Mouse (Mus musculus): ENCODE measurements around the gene Rnf115. TPM values are rescaled to one million over a fixed set of nuclear protein-coding genes. Genes with fewer than 3 reads are reported as not detected.
"Not testable (repeated sequence)": the region's sequence is repeated elsewhere in the genome, so short reads cannot be mapped to it uniquely, and the experiment has no call there.

The Rnf115 gene
- total RNA-seq (2021): 10 to 100 TPM; 54.1 to 60.0 TPM

DNA sequence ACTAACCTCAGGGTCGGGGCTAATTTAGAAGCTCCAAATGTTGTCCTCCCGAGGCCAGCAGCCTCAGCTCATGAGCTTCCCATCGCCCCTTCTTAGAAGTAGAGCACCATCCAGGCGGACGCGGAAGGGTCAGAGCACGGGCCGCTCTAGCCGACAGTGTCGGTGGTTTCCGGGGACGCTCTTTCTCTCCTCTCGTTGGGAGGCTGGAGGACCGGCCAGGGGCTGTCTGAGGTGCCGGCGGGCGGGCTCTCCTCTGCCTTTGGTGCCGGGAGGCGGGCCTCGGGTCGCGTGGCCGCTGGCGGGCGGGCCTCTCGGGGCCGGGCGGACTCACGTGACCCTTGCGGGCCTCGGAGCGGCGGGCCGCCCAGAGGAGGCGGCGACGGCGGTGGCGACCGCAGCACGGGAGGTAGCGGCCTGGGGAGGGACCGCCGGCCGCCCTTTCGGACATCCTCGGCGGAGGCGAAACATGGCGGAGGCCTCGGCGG, at the start of gene Rnf115, which contains the start of gene Polr3c:
Gene Rnf115 (plus strand): TSS at position 322 of the 485 bp plus-strand sequence.
Gene Polr3c (minus strand): TSS at position 286 of the 485 bp plus-strand sequence.
- DNase-seq: peak; percentile 96

DNA sequence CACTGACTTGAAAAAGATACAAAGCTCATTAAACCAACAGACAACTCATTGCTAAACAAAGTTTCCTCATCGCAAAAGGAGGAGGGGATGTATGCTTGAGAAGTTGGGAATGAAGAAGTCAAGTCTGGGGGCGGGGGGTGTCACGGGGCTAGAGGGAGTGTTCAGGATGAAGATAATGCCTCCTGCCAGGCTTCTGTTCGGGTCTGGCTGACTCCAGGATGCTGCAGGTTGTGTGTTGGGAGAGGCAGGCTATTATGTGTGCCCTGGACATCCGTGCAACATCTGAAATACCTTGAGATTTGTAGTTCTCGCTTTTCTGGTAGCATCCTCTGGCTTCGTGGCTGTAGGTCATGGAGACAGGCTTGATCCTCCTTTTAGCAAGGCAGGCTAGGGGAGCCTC, 49.0 kb upstream of the Rnf115 start:
- no peak for DNase-seq

- DNase-seq: no peak
Observed at GRCm38 (mm10) chr3:96679159-96679674, 48.2 kb upstream of the Rnf115 start.

DNA sequence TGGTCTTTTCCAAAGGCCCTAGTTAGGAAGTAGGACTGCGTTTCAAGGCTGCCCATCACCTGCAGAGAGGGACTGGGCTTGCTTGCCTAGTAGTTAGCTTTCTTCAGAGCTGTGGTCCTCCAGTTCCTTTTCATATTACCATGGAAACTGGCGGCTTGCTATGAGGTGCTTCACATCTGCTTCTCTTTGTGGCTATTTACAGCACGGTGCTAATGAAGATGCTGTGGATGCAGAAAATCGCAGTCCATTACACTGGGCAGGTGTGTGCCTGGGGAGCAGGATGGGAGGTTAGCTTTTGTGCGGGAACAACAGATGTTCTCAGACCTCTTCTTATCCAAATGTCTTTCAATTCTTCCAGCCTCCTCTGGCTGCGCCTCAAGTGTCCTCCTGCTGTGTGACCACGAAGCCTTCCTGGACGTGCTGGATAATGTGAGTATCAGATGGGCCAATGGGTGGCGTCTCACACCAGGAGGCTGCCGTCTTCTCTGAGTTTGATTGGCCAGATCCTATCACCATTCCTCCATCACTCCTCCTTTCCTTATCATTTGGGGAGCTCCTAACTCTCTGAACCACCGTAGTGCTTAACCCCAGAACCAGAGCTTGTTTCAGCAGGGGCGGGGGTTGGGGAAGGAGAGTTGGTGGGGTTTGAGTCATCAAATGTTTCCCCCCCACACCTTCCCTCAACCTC, 47.1 kb upstream of the Rnf115 start:
- no peak for DNase-seq

DNA sequence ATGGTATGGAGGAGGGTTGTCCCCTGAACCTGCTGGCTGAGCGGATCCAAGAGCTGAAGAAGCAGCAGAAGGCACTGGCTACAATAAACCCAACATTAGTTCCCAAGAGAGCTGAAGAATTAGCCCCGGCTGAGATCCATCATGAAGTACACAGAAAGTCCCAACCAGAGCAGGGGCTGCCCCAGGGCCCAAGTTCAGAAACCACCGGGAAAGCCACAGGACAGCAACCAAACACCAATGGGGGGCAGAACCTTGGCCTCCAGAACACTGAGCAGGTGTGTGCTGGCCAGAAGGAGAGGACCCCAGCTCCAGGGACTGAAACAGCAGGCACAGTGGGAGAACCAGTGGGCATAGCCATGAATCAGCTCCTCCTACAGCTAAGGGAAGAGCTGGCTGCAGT, 44.0 kb upstream of the Rnf115 start:
- no peak for DNase-seq

DNA sequence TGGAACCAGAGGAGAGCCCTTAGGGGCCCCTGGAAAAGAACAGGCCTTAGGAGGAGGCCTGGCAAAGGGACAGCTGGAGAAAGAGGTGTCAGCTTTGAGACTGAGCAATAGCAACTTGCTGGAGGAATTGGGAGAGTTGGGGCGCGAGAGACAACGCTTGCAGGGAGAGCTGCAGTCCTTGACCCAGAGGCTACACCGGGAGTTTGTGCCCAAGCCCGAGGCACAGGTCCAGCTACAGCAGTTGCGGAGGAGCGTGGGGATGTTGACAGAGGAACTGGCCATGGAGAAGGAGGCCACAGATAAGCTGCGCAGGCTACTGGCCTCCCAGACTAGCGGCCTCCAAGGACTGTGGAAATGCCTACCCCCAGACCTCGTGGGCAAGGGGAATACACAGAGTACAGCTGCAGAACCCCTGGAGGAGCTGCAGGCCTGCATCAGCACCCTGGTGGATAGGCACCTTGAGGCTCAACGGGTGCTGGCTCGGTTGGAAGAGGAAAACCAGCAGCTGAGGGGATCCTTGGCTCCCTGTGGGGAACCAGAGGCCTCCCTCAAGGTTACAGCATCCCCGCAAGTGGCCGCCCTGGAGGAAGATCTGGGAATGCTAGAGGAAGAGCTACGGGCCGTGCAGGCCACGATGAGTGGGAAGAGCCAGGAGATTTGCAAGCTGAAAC, 43.2 kb upstream of the Rnf115 start:
- DNase-seq: no peak

DNA sequence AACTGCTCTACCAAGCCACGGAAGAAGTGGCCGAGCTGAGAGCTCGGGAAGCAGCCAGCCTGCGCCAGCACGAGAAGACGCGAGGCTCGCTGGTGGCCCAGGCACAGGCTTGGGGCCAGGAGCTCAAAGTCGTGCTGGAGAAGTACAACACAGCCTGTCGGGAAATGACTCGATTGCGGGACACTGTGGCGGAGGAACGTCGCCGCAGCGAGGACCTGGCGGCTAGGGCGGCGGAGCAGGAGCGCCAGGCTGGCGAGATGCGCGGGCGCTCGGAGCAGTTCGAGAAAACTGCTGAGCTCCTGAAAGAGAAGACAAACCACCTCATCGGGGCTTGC, 42.7 kb upstream of the Rnf115 start:
- DNase-seq: no peak

DNA sequence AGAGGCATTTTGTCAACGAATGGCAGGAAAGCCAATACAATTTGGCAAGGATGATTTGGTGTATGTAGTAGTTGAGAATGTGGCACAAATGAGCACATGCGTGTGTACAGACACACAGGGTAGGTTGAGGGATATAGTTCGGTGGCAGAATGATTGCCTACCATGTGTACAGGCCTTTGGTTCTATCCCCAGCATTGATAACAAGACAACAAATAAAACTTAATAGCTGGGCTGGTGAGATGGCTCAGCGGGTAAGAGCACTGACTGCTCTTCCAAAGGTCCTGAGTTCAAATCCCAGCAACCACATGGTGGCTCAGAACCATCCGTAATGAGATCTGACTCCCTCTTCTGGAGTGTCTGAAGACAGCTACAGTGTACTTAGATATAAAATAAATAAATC, 41.4 kb upstream of the Rnf115 start:
- DNase-seq: not testable (repeated sequence)

- DNase-seq: no peak
Observed at GRCm38 (mm10) chr3:96688854-96689253, 38.6 kb upstream of the Rnf115 start.

DNA sequence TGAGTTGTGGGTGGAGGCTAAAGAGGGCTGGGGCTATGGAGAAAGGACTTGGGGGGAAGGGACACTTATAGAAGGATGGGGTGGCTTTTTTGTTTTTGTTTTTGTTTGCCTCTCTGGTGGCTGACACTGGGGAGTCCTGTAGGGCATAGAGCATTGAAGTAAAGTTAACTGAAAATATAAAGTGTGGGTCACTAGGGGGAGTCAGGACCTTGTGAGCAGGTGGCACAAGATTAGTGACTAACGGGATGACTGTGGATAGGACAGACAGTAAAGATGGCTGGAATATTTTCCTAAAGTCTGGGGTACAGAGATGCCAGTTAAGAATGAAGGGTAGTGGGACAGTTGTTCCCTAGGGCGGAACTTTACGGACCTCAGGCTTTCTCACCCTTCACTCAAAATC, 37.2 kb upstream of the Rnf115 start:
- DNase-seq: no peak

GRCm38 (mm10) chr3:96692506-96692905, 35.0 kb upstream of the Rnf115 start:
- DNase-seq: no peak

GRCm38 (mm10) chr3:96693579-96693978, 33.9 kb upstream of the Rnf115 start:
- no peak for DNase-seq

DNA sequence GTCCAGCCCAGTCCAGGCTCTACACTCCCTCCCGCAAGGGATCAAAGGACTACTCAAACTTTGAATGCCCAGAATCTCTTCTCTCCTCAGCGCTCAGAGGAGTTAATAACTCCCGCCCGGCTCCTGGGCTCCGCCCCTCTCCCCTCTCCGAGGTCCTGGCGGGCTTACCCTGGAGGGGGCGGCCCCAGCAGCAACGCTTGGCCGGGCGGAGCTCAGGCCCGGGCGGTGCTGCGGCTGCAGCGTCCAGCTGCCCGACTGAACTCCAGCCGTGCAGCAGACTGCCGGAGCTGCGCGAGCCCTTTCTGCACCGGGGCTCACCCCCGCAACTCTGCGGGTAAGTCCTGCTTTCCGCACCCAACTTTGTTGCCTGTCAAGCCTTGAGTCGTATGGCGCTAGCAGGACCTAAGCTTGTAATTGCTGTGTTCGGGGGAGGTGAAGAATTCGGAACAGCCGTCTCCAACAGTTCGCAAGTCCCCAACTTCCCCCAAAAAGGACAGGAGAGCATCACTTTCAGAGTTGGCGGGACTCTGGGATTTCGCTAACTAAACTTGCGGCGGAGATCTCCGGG, 31.2 kb upstream of the Rnf115 start, which contains the start of gene Pias3:
Gene Pias3 (plus strand): TSS at position 187 of the 568 bp plus-strand sequence.
- DNase-seq: peak; percentile 55 to 72

DNA sequence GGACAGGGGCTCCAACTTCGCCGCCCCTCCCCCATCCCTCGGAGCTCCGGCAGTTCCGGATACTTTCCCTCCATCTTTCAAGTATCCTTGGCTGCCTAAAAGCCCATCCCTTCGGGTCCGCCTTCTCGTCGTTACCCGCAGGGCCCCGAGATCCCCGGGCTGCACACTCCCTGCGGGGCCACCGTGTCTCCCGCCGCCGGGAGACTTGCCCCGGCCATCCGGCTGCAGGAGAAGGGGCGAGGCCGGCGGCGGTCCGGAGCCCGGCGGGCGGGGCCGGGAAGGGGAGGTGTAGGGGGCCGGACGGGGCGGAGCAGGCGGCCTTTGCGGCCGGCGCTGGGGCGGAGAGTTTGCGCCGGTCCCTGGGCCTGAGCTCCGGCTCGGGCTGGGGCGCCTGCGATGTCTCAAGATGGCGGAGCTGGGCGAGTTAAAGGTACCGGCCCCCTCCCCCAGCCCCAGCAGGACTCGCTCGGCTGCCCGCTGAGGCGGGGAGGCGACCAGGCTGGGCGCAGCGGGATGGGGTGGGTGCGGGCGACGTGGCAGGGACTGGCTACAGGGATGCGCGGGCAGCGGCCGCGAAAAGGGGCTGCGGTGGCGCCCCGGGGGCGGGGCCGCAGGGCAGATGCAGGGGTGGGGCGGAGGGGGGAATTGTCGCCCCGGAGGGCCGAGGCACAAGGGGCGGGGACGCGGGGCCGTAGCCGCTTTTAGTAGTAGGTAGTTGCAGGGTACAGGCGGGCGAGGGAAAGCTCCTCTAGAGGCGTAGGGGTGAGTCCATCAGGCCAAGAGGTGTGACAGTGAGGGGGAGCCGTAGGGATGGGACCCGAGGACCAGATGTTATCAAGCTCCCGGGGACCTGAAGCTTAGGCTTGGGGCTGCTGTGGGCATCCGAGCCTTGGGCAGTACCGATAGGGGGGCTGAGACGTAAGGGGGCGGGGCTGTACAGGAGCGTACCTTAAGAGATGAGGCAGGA, 30.4 kb upstream of the Rnf115 start:
- peak; percentile 83 to 85 for DNase-seq

DNA sequence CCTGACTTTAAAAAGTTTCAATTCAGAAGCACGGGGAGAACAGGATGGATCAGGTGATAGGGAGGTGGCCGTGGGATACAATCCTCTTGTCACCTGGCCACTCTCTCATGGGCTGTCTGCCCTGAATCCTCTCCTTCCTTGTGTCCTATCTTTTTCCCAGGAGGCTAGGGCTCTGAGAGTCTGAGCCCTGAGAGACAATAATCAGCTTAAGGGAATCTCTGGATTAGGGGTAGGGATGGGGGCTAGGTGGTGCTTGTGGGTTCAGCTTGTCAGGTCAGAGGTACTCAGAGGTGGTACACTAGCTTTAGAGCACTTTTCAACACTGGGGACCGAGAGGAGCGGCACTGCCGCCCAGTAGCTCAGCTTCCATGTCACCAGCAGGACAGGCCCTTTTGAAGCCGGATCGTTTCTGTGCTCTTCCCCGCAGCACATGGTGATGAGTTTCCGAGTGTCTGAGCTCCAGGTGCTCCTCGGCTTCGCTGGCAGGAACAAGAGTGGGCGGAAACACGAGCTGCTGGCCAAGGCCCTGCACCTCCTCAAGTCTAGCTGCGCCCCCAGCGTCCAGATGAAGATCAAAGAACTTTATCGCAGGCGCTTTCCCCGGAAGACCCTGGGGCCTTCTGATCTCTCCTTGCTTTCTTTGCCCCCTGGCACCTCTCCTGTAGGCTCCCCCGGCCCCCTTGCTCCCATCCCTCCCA, 28.3 kb upstream of the Rnf115 start:
- no peak for DNase-seq

GRCm38 (mm10) chr3:96700376-96700775, 27.1 kb upstream of the Rnf115 start:
- DNase-seq: no peak

GRCm38 (mm10) chr3:96701003-96701402, 26.5 kb upstream of the Rnf115 start:
- no peak for DNase-seq

GRCm38 (mm10) chr3:96704778-96705177, 22.7 kb upstream of the Rnf115 start:
- no peak for DNase-seq

- DNase-seq: no peak
Observed at GRCm38 (mm10) chr3:96706217-96706616, 21.2 kb upstream of the Rnf115 start.

DNA sequence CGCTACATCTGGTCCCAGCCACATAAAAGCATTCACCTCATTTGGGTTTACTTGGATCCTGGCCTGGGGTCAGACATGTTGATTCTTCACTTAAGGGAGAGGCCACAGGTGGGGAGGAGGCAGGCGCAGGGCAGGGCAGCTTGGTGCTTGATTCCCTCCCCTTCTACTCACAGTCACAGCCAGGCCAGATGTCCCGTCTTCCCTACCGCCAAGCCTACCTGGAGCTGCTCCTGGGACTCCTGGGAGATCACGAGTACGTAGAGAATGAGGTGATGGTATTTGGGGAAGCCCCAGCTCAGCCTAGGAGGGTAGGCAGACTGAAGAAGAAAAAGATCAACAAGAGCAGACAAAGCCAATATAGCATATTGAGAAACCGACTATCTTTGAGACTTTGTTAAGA, 20.5 kb upstream of the Rnf115 start:
- DNase-seq: no peak

DNA sequence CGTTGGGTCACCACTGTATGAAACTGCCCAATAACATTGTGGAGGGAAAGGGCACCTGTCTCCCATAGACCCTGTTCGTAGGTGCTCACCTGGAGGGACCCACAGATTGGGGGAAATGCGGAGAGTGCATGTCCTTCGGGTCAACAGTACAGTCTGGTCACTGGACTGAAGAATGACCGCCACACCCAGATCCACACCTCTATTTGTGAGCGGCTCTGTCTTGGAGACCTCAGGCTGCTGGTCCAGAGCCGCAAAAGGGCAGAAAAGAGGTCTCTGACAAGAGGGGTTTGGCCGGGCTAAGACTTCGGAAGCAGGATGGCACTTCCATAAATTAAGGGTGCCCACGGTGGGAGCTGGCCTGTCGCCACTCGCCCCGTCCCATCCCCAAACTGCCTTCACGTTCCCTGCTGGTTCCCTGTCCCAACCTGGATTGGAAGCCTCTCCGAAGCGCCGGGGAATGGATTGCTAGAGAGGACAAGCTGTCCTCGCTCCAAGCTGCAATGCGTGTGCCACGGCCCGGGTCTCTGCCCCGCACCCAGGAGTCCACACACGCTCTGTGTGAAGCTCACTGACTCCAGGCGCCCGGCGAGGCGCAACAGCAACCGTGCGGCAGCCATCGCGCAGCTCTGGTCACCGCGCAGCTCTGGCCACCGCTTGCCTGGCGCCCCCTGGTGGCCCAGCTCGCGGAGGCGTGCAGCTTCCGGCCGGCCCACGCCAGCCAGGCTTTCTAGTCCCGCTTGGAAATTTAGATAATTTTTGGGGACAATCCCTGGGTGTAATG, 19.4 kb upstream of the Rnf115 start, which contains the start of gene Nudt17:
Gene Nudt17 (minus strand): TSS at position 660 of the 781 bp plus-strand sequence.
- peak; percentile 81 to 84 for DNase-seq
